Mouse (Mus musculus): ENCODE data around the gene Krt15.

- TF ChIP-seq CTCF (IDR thresholded peaks at IDR 0.05; ENCODE audit: control insufficient read depth, insufficient read depth, insufficient read length) (no peak), MYOG (IDR thresholded peaks at IDR 0.05; ENCODE audit: control insufficient read depth, extremely low read depth, insufficient read length) (no peak), MAX (IDR thresholded peaks at IDR 0.05) (no peak)
These were observed 32.3 kb upstream of the Krt15 start for GRCm38 (mm10) chr11:100168071-100168470.
